Mouse (Mus musculus): ENCODE results near the gene Skap1.

- TF ChIP-seq CTCF (IDR thresholded peaks at IDR 0.05; ENCODE audit: borderline replicate concordance, insufficient read depth, low read depth, low read length) (no peak), POLR2A (IDR thresholded peaks at IDR 0.05; ENCODE audit: borderline replicate concordance, insufficient read depth, low read length) (no peak)
Observed at GRCm38 (mm10) chr11:96456508-96457305, 7.7 kb upstream of the Skap1 start.
